Mouse (Mus musculus) liver, embryonic 11.5 days (tissue): ENCODE data around the gene Olfr678. TPM values are rescaled to one million over a fixed set of nuclear protein-coding genes. Genes with fewer than 3 reads are reported as not detected.
"Not testable (repeated sequence)": the region's sequence is repeated elsewhere in the genome, so short reads cannot be mapped to it uniquely, and the experiment has no call there.

Experiments
- ATAC-seq: fragments of 200-750 bp; cut with Nextera tagmentation; replicated peaks from 2 replicates; pipeline ENCODE4 v1.8.0; 2017; ENCODE audit warnings: moderate number of reproducible peaks, mild to moderate bottlenecking, moderate TSS enrichment, moderate library complexity; ENCODE audit not compliant: low FRiP score
- DNase-seq: peaks from one replicate; pipeline ENCODE4 v3.0.0-alpha.2; 2017; ENCODE audit warnings: low spot score
- H3K27ac ChIP-seq: fragments of 300-500 bp; sonication (generic); 2 replicates; pipeline ENCODE4 v1.5.1; 2014; ENCODE audit warnings: mild to moderate bottlenecking, low read depth, low read length, control low read depth
- H3K27me3 ChIP-seq: fragments of 300-500 bp; sonication (generic); replicated peaks from 2 replicates; pipeline ENCODE4 v1.6.1; 2014; ENCODE audit warnings: low read length, mixed read lengths; ENCODE audit not compliant: control insufficient read depth, insufficient read depth
- H3K36me3 ChIP-seq: fragments of 300-500 bp; sonication (generic); 2 replicates; pipeline ENCODE4 v1.6.1; 2014; ENCODE audit warnings: mild to moderate bottlenecking, low read length, moderate library complexity, mixed read lengths; ENCODE audit not compliant: control insufficient read depth, insufficient read depth
- H3K4me1 ChIP-seq: fragments of 300-500 bp; sonication (generic); replicated peaks from 2 replicates; pipeline ENCODE4 v1.6.1; 2014; ENCODE audit warnings: low read length, mixed read lengths; ENCODE audit not compliant: control insufficient read depth, insufficient read depth
- H3K4me2 ChIP-seq: fragments of 300-500 bp; sonication (generic); 2 replicates; pipeline ENCODE4 v1.6.1; 2014; ENCODE audit warnings: mild to moderate bottlenecking, control low read depth, moderate library complexity
- H3K4me3 ChIP-seq: fragments of 300-500 bp; sonication (generic); 2 replicates; pipeline ENCODE4 v1.5.1; 2014; ENCODE audit warnings: low read depth, low read length, control low read depth
- H3K9ac ChIP-seq: fragments of 300-500 bp; sonication (generic); 2 replicates; pipeline ENCODE4 v1.6.1; 2014; ENCODE audit warnings: low read depth, low read length, control low read depth
- H3K9me3 ChIP-seq: fragments of 300-500 bp; sonication (generic); 2 replicates; pipeline ENCODE4 v1.6.1; 2016; ENCODE audit warnings: low read length, inconsistent platforms, mixed read lengths; ENCODE audit not compliant: control insufficient read depth
- WGBS: fragments of 180-500 bp; shearing (Covaris S2); extraction: QIAGEN DNeasy Blood & Tissue Kit; methylation state at CpG from one replicate; pipeline ENCODE4 v1.1.7; 2014; 5-methylcytosine and 5-hydroxymethylcytosine counted together
- polyA plus RNA-seq: library from polyadenylated mRNA; unstranded; fragments of >200 nt; fragmentation: Nextera tagmentation; extraction: Ambion mirVana; gene quantifications from 2 replicates; pipeline ENCODE4 v1.2.1, GENCODE M21; 2014

Gene Olfr678
- polyA plus RNA-seq = not detected in 2 replicates

DNA sequence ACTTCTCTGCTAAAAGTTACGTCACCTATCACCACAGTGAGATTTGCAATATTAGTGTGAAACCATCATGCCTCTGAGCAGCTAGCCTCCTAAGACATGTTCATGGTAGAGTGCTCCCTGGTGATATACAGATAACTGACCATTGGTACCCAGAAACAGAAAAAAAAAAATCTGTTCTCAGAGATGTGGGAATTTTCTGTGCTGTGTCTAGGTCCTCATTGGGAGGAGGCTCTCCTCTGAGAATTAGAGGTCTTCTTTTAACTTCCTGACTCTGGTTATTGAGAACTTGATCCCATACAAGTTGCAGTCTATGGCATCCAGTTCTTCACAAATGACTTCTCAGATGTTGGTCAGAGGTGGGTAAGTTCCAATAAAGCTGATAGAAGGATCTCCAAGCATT, at the start of gene Olfr678:
Gene Olfr678, plus strand, starts transcription at position 301 of the 400 bp plus-strand sequence.
- 83% methylated on average over 1 of the region's 1 CpGs for WGBS
- no peak for DNase-seq
- H3K9ac ChIP-seq = no peak within 1 kb of the TSS
- H3K36me3 ChIP-seq = no peaks in the 10 kb centered on the region
- H3K4me2 ChIP-seq = no peak within 1 kb of the TSS
- no peaks in the 10 kb centered on the region for H3K27me3 ChIP-seq
- H3K9me3 ChIP-seq = no peaks in the 10 kb centered on the region
- no peaks in the 10 kb centered on the region for H3K4me1 ChIP-seq
- ATAC-seq = no peak
- no peak within 1 kb of the TSS for H3K27ac ChIP-seq
- no peak within 1 kb of the TSS for H3K4me3 ChIP-seq

DNA sequence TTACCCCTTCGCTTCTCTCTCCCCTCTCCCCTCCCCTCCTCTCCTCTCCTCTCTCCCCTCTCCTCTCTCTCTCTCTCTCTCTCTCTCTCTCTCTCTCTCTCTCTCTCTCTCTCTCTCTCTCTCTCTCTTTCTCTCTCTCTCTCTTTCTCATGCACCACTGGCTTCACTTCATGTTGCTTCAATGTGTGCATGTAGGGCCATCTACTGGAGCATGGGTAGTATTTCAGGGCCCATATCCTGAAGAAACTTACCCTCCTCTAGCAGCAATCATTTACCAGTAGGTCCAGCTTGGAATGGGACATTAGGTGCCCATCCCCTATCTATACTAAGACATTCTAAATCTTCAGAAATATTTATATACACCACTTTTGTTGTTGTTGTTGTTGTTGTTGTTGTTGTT, 41.7 kb upstream of the Olfr678 start:
- no peaks in the 10 kb centered on the region for H3K36me3 ChIP-seq
- DNase-seq (no peak), ATAC-seq (no peak)
- WGBS = 77% methylated on average over 1 of the region's 1 CpGs
- no peaks in the 10 kb centered on the region for H3K9me3 ChIP-seq
- no peaks in the 10 kb centered on the region for H3K4me1 ChIP-seq
- H3K4me2 ChIP-seq = no peak overlapping the region
- H3K27ac ChIP-seq = no peak overlapping the region
- no peaks in the 10 kb centered on the region for H3K27me3 ChIP-seq
- no peak overlapping the region for H3K9ac ChIP-seq
- no peak overlapping the region for H3K4me3 ChIP-seq

GRCm38 (mm10) chr7:105028360-105028759, 35.9 kb upstream of the Olfr678 start, which contains the start of gene Olfr675:
Olfr675 (minus strand) TSS chr7:105028460.
- H3K4me2 ChIP-seq = no peak within 1 kb of the TSS
- DNase-seq (no peak), ATAC-seq (no peak)
- H3K9me3 ChIP-seq = no peaks in the 10 kb centered on the region
- H3K4me1 ChIP-seq = no peaks in the 10 kb centered on the region
- H3K36me3 ChIP-seq = no peaks in the 10 kb centered on the region
- H3K9ac ChIP-seq = no peak within 1 kb of the TSS
- H3K27ac ChIP-seq = no peak within 1 kb of the TSS
- WGBS = 69% methylated on average over 1 of the region's 1 CpGs
- no peaks in the 10 kb centered on the region for H3K27me3 ChIP-seq
- no peak within 1 kb of the TSS for H3K4me3 ChIP-seq

DNA sequence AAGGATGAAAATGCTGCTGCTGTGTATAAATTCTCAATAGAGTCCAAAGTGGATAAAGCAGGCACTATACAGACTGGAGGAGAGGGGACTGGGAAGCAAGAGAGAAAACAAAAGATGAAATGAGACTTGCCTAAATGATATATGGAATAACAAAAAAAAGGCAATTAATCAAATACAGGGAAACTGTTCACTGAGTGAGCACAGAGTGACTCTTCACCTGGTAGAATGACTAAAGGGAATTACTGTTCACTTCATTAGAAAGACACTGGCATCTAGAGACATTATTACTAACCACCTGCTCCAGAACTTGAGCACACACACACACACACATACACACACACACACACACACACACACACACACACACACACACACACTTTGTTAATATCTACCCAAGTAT, 31.9 kb upstream of the Olfr678 start, which contains the start of gene Olfr676:
Gene Olfr676, plus strand, starts transcription at position 301 of the 400 bp plus-strand sequence.
- Histone ChIP-seq H3K4me2 (no peak within 1 kb of the TSS), H3K9ac (no peak within 1 kb of the TSS), H3K4me1 (no peaks in the 10 kb centered on the region), H3K36me3 (no peaks in the 10 kb centered on the region), H3K27ac (no peak within 1 kb of the TSS), H3K4me3 (no peak within 1 kb of the TSS), H3K27me3 (no peaks in the 10 kb centered on the region), H3K9me3 (no peaks in the 10 kb centered on the region)
- no peak for ATAC-seq
- DNase-seq = no peak

DNA sequence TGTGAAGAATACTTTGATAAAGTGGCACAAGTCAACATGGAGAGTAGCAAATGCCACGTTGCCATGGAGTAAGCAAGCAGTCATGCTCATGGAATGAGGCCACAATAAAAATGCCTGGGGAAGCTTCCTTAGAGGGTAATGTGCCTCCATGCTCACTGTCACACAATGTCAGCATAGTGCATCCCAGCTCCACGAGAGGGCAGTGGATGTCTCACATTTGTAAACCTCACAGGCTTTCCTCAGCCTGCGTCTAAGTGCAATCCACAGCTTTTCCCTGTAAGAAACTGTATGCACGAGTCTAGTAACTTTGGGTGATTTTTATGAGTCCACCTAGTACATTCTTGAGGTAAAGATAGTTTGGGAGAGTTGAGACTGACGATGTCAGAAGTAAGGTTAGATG, 30.4 kb upstream of the Olfr678 start:
- H3K9ac ChIP-seq, H3K4me3 ChIP-seq, H3K27ac ChIP-seq, H3K4me2 ChIP-seq, ATAC-seq, H3K36me3 ChIP-seq, DNase-seq, H3K4me1 ChIP-seq, H3K27me3 ChIP-seq, H3K9me3 ChIP-seq: not testable (repeated sequence)
- WGBS = 52% methylated on average over 5 of the region's 5 CpGs

- no peak for DNase-seq
- no peak overlapping the region for H3K4me3 ChIP-seq
- ATAC-seq = no peak
- H3K4me2 ChIP-seq = no peak overlapping the region
- H3K27ac ChIP-seq = no peak overlapping the region
- H3K27me3 ChIP-seq = no peaks in the 10 kb centered on the region
- H3K4me1 ChIP-seq = no peaks in the 10 kb centered on the region
- H3K9me3 ChIP-seq = no peaks in the 10 kb centered on the region
- no peaks in the 10 kb centered on the region for H3K36me3 ChIP-seq
- H3K9ac ChIP-seq = no peak overlapping the region
These were observed 5.3 kb upstream of the Olfr678 start for GRCm38 (mm10) chr7:105058951-105059350.

GRCm38 (mm10) chr7:105080905-105081304, 16.6 kb downstream of the Olfr678 start, which contains the start of gene Olfr679:
Olfr679 (plus strand) TSS chr7:105081205.
- H3K27me3 ChIP-seq = no peaks in the 10 kb centered on the region
- ATAC-seq (no peak), DNase-seq (no peak)
- H3K9ac ChIP-seq = no peak within 1 kb of the TSS
- no peaks in the 10 kb centered on the region for H3K36me3 ChIP-seq
- no peak within 1 kb of the TSS for H3K4me3 ChIP-seq
- H3K9me3 ChIP-seq = no peaks in the 10 kb centered on the region
- 33% methylated on average over 1 of the region's 1 CpGs for WGBS
- no peak within 1 kb of the TSS for H3K4me2 ChIP-seq
- H3K27ac ChIP-seq = no peak within 1 kb of the TSS
- H3K4me1 ChIP-seq = no peaks in the 10 kb centered on the region

- H3K4me1 ChIP-seq, H3K4me3 ChIP-seq, H3K36me3 ChIP-seq, H3K9me3 ChIP-seq, H3K27ac ChIP-seq, H3K27me3 ChIP-seq, H3K4me2 ChIP-seq, DNase-seq, H3K9ac ChIP-seq, ATAC-seq: not testable (repeated sequence)
These were observed 28.4 kb downstream of the Olfr678 start, which contains the start of gene Olfr680-ps1 for GRCm38 (mm10) chr7:105092717-105093116. Olfr680-ps1 (minus strand) TSS chr7:105092817.

- H3K9ac ChIP-seq = no peak within 1 kb of the TSS
- H3K4me2 ChIP-seq = no peak within 1 kb of the TSS
- ATAC-seq (no peak), DNase-seq (no peak)
- no peaks in the 10 kb centered on the region for H3K9me3 ChIP-seq
- H3K27ac ChIP-seq = no peak within 1 kb of the TSS
- no peak within 1 kb of the TSS for H3K4me3 ChIP-seq
- no peaks in the 10 kb centered on the region for H3K27me3 ChIP-seq
- no peaks in the 10 kb centered on the region for H3K4me1 ChIP-seq
- no peaks in the 10 kb centered on the region for H3K36me3 ChIP-seq
These were observed 52.3 kb downstream of the Olfr678 start, which contains the start of gene Olfr681 for GRCm38 (mm10) chr7:105116536-105116935. Olfr681 (plus strand) TSS chr7:105116836.
